25 mouse cellular contexts compared by ENCODE assay signal in genomic region chr4:82272099-82272498, GRCm38 (mm10).
DNase-seq lines count a peak whose midpoint lies in the region; ATAC-seq and TF ChIP-seq lines count a peak whose summit lies in the region.
"Had no signal": no experiment of that assay in that cellular context is flagged by ENCODE, and none has a peak within 500 bp of the region (broad histone marks: within the 10 kb centered on the region; RNA-seq: fewer than 3 reads in every experiment).

No protein-coding gene starts in this region.

- ATAC-seq in limb, embryonic 13.5 days (ENCODE audit: low FRiP score, low read depth): no peak
- no peak for ATAC-seq in stomach, embryonic 15.5 days (ENCODE audit: insufficient read depth, low FRiP score, low read depth)
- ATAC-seq in stomach, postnatal 0 days (ENCODE audit: low FRiP score, low TSS enrichment): no peak
- ATAC-seq in limb, embryonic 15.5 days (ENCODE audit: insufficient number of reproducible peaks, low FRiP score, low TSS enrichment, low read depth): no peak
- ATAC-seq: intestine, embryonic 16.5 days; Patski had no signal

- H3K27me3 ChIP-seq in heart, embryonic 10.5 days (ENCODE audit: insufficient read depth, poor library complexity, severe bottlenecking): no peaks in the 10 kb centered on the region
- H3K27me3 ChIP-seq in limb, embryonic 13.5 days: no peaks in the 10 kb centered on the region
- H3K27me3 ChIP-seq in limb, embryonic 10.5 days (ENCODE audit: low read depth, poor library complexity, severe bottlenecking): no peaks in the 10 kb centered on the region
- H3K27me3 ChIP-seq in stomach, embryonic 15.5 days (replicated peaks): no peaks in the 10 kb centered on the region
- no peaks in the 10 kb centered on the region for H3K27me3 ChIP-seq in stomach, postnatal 0 days (ENCODE audit: control insufficient read depth, insufficient read depth, low read length)
- no peaks in the 10 kb centered on the region for H3K27me3 ChIP-seq in limb, embryonic 15.5 days
- H3K27me3 ChIP-seq: midbrain, embryonic 15.5 days; Patski had no signal

- H3K4me3 ChIP-seq in heart, embryonic 10.5 days: no peak overlapping the region
- H3K4me3 ChIP-seq in limb, embryonic 13.5 days: no peak overlapping the region
- no peak overlapping the region for H3K4me3 ChIP-seq in limb, embryonic 10.5 days
- no peak overlapping the region for H3K4me3 ChIP-seq in stomach, embryonic 15.5 days (replicated peaks)
- no peak overlapping the region for H3K4me3 ChIP-seq in stomach, postnatal 0 days (ENCODE audit: low read depth, low read length)
- no peak overlapping the region for H3K4me3 ChIP-seq in limb, embryonic 15.5 days
- H3K4me3 ChIP-seq: layer of hippocampus, adult 2 months; midbrain, embryonic 15.5 days; myocyte had no signal

- DNase-seq in heart, embryonic 10.5 days (ENCODE audit: low spot score): no peak
- DNase-seq in heart, adult 18-20 months: no peak
- DNase-seq in limb, embryonic 10.5 days (ENCODE audit: low spot score): no peak
- DNase-seq in stomach, postnatal 0 days (ENCODE audit: low spot score): no peak
- DNase-seq in right cerebral cortex, postnatal 25 days: no peak
- DNase-seq: adrenal gland, postnatal 36 days; cerebellum, adult 11 months; cerebellum, adult 9-11 months; gastrocnemius, postnatal 36 days; kidney, adult 9 months; lung, postnatal 14 days; right cerebral cortex, postnatal 4 days; thymus, adult 2 months; thymus, postnatal 4 days had no signal

- H3K9me3 ChIP-seq in heart, embryonic 10.5 days: no peaks in the 10 kb centered on the region
- no peaks in the 10 kb centered on the region for H3K9me3 ChIP-seq in limb, embryonic 13.5 days
- H3K9me3 ChIP-seq in limb, embryonic 10.5 days (replicated peaks): no peaks in the 10 kb centered on the region
- H3K9me3 ChIP-seq in stomach, embryonic 15.5 days: no peaks in the 10 kb centered on the region
- no peaks in the 10 kb centered on the region for H3K9me3 ChIP-seq in stomach, postnatal 0 days (ENCODE audit: control insufficient read depth, low read length)
- no peaks in the 10 kb centered on the region for H3K9me3 ChIP-seq in limb, embryonic 15.5 days
- H3K9me3 ChIP-seq: midbrain, embryonic 15.5 days had no signal

- WGBS in heart, embryonic 10.5 days: 75% methylated on average over 4 of the region's 4 CpGs
- WGBS in limb, embryonic 13.5 days: 60% methylated on average over 4 of the region's 4 CpGs
- 78% methylated on average over 4 of the region's 4 CpGs for WGBS in limb, embryonic 10.5 days
- 67% methylated on average over 4 of the region's 4 CpGs for WGBS in stomach, embryonic 15.5 days
- WGBS in stomach, postnatal 0 days: 79% methylated on average over 4 of the region's 4 CpGs
- 59% methylated on average over 4 of the region's 4 CpGs for WGBS in limb, embryonic 15.5 days

- peaks cover 4% of the 10 kb centered on the region; the same call in 1 of the 2 replicates for H3K4me1 ChIP-seq in heart, embryonic 10.5 days
- peaks cover 61% of the 10 kb centered on the region for H3K4me1 ChIP-seq in limb, embryonic 13.5 days
- H3K4me1 ChIP-seq in limb, embryonic 10.5 days: peaks cover 42% of the 10 kb centered on the region
- peaks cover 3% of the 10 kb centered on the region; the same call in 1 of the 2 replicates for H3K4me1 ChIP-seq in stomach, embryonic 15.5 days
- no peaks in the 10 kb centered on the region for H3K4me1 ChIP-seq in stomach, postnatal 0 days (replicated peaks; ENCODE audit: control insufficient read depth, insufficient read depth)
- H3K4me1 ChIP-seq in limb, embryonic 15.5 days: peaks cover 33% of the 10 kb centered on the region

- H3K4me2 ChIP-seq in limb, embryonic 13.5 days (replicated peaks): no peak overlapping the region
- H3K4me2 ChIP-seq in stomach, embryonic 15.5 days: no peak overlapping the region
- H3K4me2 ChIP-seq in stomach, postnatal 0 days (replicated peaks; ENCODE audit: low read depth): no peak overlapping the region
- no peak overlapping the region for H3K4me2 ChIP-seq in limb, embryonic 15.5 days
- H3K4me2 ChIP-seq: heart, embryonic 11.5 days; midbrain, embryonic 15.5 days had no signal

- peak overlapping the region; percentile 48; the same call in 1 of the 2 replicates for H3K27ac ChIP-seq in heart, embryonic 10.5 days
- peak overlapping the region; percentile 75; the same call in 1 of the 2 replicates for H3K27ac ChIP-seq in limb, embryonic 13.5 days
- H3K27ac ChIP-seq in limb, embryonic 10.5 days: no peak overlapping the region; the same call in 1 of the 2 replicates
- H3K27ac ChIP-seq in stomach, embryonic 15.5 days: peak overlapping the region; percentile 21; the same call in 1 of the 2 replicates
- H3K27ac ChIP-seq in stomach, postnatal 0 days (replicated peaks): no peak overlapping the region
- peak overlapping the region; percentile 79; the same call in 1 of the 2 replicates for H3K27ac ChIP-seq in limb, embryonic 15.5 days
- H3K27ac ChIP-seq: hindbrain, postnatal 0 days; layer of hippocampus, adult 2 months; liver, embryonic 14.5 days; midbrain, embryonic 15.5 days had no signal

- TF ChIP-seq CTCF in stomach, postnatal 0 days (IDR thresholded peaks at IDR 0.05; ENCODE audit: low read depth): no peak

- no peaks in the 10 kb centered on the region for H3K36me3 ChIP-seq in heart, embryonic 10.5 days
- H3K36me3 ChIP-seq in limb, embryonic 13.5 days: no peaks in the 10 kb centered on the region
- no peaks in the 10 kb centered on the region for H3K36me3 ChIP-seq in limb, embryonic 10.5 days
- no peaks in the 10 kb centered on the region for H3K36me3 ChIP-seq in stomach, embryonic 15.5 days
- no peaks in the 10 kb centered on the region for H3K36me3 ChIP-seq in stomach, postnatal 0 days (ENCODE audit: control insufficient read depth, insufficient read depth, low read length)
- H3K36me3 ChIP-seq in limb, embryonic 15.5 days: no peaks in the 10 kb centered on the region
- H3K36me3 ChIP-seq: midbrain, embryonic 15.5 days had no signal

- no peak for TF ChIP-seq EP300 in stomach, postnatal 0 days (optimal IDR thresholded peaks at IDR 0.05)

- H3K9ac ChIP-seq in limb, embryonic 13.5 days: no peak overlapping the region
- H3K9ac ChIP-seq in stomach, embryonic 15.5 days: no peak overlapping the region
- no peak overlapping the region for H3K9ac ChIP-seq in stomach, postnatal 0 days (ENCODE audit: low read length)
- H3K9ac ChIP-seq in limb, embryonic 15.5 days: no peak overlapping the region
- H3K9ac ChIP-seq: liver, embryonic 14.5 days; midbrain, embryonic 15.5 days had no signal

Comparison
In these comparisons a context has a peak if more than half of its experiments do, and no peak if none do; other contexts are left out.
1. H3K27ac ChIP-seq: peak in heart, embryonic 10.5 days (single experiment), limb, embryonic 13.5 days (single experiment), stomach, embryonic 15.5 days (single experiment) and limb, embryonic 15.5 days (single experiment); none in limb, embryonic 10.5 days (single experiment) and stomach, postnatal 0 days (single experiment).